Mouse (Mus musculus): ENCODE results near the gene Sestd1. TPM values are rescaled to one million over a fixed set of nuclear protein-coding genes. Genes with fewer than 3 reads are reported as not detected.

Sestd1 gene
- polyA plus RNA-seq, 1 experiment from 2014 or later: 26.6 TPM

DNA sequence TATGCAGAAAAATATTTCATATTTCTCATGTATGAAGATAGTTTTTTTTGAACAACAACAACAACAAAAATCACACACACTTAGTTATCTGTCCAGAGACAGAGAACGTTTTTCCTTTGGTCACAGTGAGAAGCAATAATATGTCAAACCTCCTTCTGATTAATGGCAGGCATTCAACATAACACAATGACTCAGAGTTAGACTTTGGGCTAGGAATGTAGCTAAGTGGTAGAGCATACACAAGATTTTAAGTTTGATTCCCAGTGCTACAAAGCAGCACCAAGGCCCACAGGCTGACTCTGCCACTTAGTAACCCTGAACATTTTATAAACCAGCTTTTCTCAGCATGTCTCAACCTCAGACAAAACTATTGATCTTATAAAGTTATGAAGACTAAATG lies 145.5 kb downstream of the Sestd1 start:
- Histone ChIP-seq H3K36me3 (ENCODE audit: control insufficient read depth, insufficient read depth, low read length) (no peaks in the 10 kb centered on the region), H3K4me1 (ENCODE audit: control insufficient read depth, insufficient read depth, low read length) (no peaks in the 10 kb centered on the region), H3K27ac (ENCODE audit: low read length) (no peak overlapping the region), H3K9ac (ENCODE audit: low read depth, low read length) (no peak overlapping the region), H3K4me2 (ENCODE audit: low read length) (no peak overlapping the region), H3K4me3 (ENCODE audit: low read depth, low read length) (no peak overlapping the region), H3K27me3 (ENCODE audit: control insufficient read depth, insufficient read depth, low read depth, low read length) (no peaks in the 10 kb centered on the region), H3K9me3 (replicated peaks; ENCODE audit: control insufficient read depth, low read length, poor library complexity, severe bottlenecking) (no peaks in the 10 kb centered on the region)
- WGBS: 83% methylated on average over 1 of the region's 1 CpGs
- ATAC-seq: no peak

DNA sequence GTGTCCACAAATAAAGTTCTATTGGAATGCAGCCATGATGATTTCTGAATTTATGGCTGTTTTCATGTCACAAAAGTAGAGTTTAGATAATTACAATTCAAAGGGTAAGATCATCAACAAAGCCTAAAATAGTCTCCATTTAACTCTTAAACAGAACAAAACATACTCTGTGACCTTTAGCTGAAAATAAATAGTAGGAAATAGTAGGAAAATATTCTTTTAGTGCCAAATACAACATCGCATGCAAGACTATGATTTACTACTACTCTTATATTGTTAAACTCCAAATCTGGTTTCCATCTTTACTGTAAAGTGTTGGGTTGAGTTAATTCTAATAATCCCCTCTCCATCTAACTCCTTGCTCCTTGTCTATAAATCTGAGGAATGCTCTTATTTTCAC lies 147.0 kb downstream of the Sestd1 start:
- Histone ChIP-seq H3K4me3 (ENCODE audit: low read depth, low read length) (no peak overlapping the region), H3K9me3 (replicated peaks; ENCODE audit: control insufficient read depth, low read length, poor library complexity, severe bottlenecking) (no peaks in the 10 kb centered on the region), H3K4me2 (ENCODE audit: low read length) (no peak overlapping the region), H3K9ac (ENCODE audit: low read depth, low read length) (no peak overlapping the region), H3K27ac (ENCODE audit: low read length) (no peak overlapping the region), H3K27me3 (ENCODE audit: control insufficient read depth, insufficient read depth, low read depth, low read length) (no peaks in the 10 kb centered on the region), H3K4me1 (ENCODE audit: control insufficient read depth, insufficient read depth, low read length) (no peaks in the 10 kb centered on the region), H3K36me3 (ENCODE audit: control insufficient read depth, insufficient read depth, low read length) (no peaks in the 10 kb centered on the region)
- 96% methylated on average over 1 of the region's 1 CpGs for WGBS
- ATAC-seq: no peak

Other genes with a start within 250 kb of the Sestd1 start
- 7.1 and 8.5 TPM in 2 replicates for gene Ccdc141, start 110.0 kb downstream of the Sestd1 start, polyA plus RNA-seq (2015; fragmentation: Nextera tagmentation; extraction: Ambion mirVana)